Mouse (Mus musculus) spleen, postnatal 10 days (tissue): Measurements from ENCODE around the gene Slc12a1.
"Not testable (repeated sequence)": the region's sequence is repeated elsewhere in the genome, so short reads cannot be mapped to it uniquely, and the experiment has no call there.

Source experiments
- DNase-seq, 2 experiments: peaks; one replicate each; pipeline ENCODE4 v3.0.0; 2021 to 2022; ENCODE audit warnings: low spot score in 2 of 2

Slc12a1 gene

GRCm38 (mm10) chr2:125152388-125152787, at the start of gene Slc12a1:
Slc12a1 (plus strand) TSS chr2:125152505.
- DNase-seq = no peak

- not testable (repeated sequence) for DNase-seq
Observed at GRCm38 (mm10) chr2:125104491-125104890, 47.8 kb upstream of the Slc12a1 start.

GRCm38 (mm10) chr2:125106536-125106935, 45.8 kb upstream of the Slc12a1 start:
- DNase-seq = not testable (repeated sequence)

- no peak for DNase-seq
Observed at GRCm38 (mm10) chr2:125119381-125120110, 32.8 kb upstream of the Slc12a1 start.

- DNase-seq = no peak
Observed at GRCm38 (mm10) chr2:125122288-125122623, 30.0 kb upstream of the Slc12a1 start.

- DNase-seq = peak; percentile 59 to 70
Observed at GRCm38 (mm10) chr2:125122624-125123476, 29.5 kb upstream of the Slc12a1 start.

GRCm38 (mm10) chr2:125123477-125123852, 28.8 kb upstream of the Slc12a1 start, which contains the start of gene Myef2:
Myef2 (minus strand) TSS chr2:125123661.
- peak; percentile 84 to 92 for DNase-seq

GRCm38 (mm10) chr2:125125824-125126223, 26.5 kb upstream of the Slc12a1 start:
- DNase-seq = no peak

- DNase-seq = no peak
Observed at GRCm38 (mm10) chr2:125126792-125127191, 25.5 kb upstream of the Slc12a1 start.

- DNase-seq = no peak
Observed at GRCm38 (mm10) chr2:125134113-125134512, 18.2 kb upstream of the Slc12a1 start.

- peak; percentile 22 to 81 for DNase-seq
Observed at GRCm38 (mm10) chr2:125135903-125136811, 16.1 kb upstream of the Slc12a1 start, which contains the start of gene Ctxn2. Ctxn2 (plus strand) TSS chr2:125136692.

- no peak for DNase-seq
Observed at GRCm38 (mm10) chr2:125136846-125137245, 15.5 kb upstream of the Slc12a1 start.

- no peak for DNase-seq
Observed at GRCm38 (mm10) chr2:125142336-125142735, 10.0 kb upstream of the Slc12a1 start.

- no peak for DNase-seq
Observed at GRCm38 (mm10) chr2:125154294-125154693, 2.0 kb downstream of the Slc12a1 start.

GRCm38 (mm10) chr2:125155504-125155903, 3.2 kb downstream of the Slc12a1 start:
- no peak for DNase-seq

- no peak for DNase-seq
Observed at GRCm38 (mm10) chr2:125162012-125162470, 9.7 kb downstream of the Slc12a1 start.

- DNase-seq = no peak
Observed at GRCm38 (mm10) chr2:125178225-125178798, 26.0 kb downstream of the Slc12a1 start.

GRCm38 (mm10) chr2:125187904-125188303, 35.6 kb downstream of the Slc12a1 start:
- DNase-seq = no peak

GRCm38 (mm10) chr2:125189197-125189596, 36.9 kb downstream of the Slc12a1 start:
- peak; percentile 8 to 52 for DNase-seq

GRCm38 (mm10) chr2:125192905-125193304, 40.6 kb downstream of the Slc12a1 start:
- DNase-seq = no peak

GRCm38 (mm10) chr2:125196771-125197170, 44.5 kb downstream of the Slc12a1 start:
- no peak for DNase-seq
